Mouse (Mus musculus) hindbrain, embryonic 12.5 days (tissue): ENCODE measurements around the gene Rbm7. TPM values are rescaled to one million over a fixed set of nuclear protein-coding genes. Genes with fewer than 3 reads are reported as not detected.

Experiments
- ATAC-seq: fragments of 200-750 bp; cut with Nextera tagmentation; 2 replicates; pipeline ENCODE4 v1.8.0; 2017; ENCODE audit warnings: moderate TSS enrichment; ENCODE audit not compliant: low FRiP score
- H3K27ac ChIP-seq: fragments of 300-500 bp; sonication (generic); 2 replicates; pipeline ENCODE4 v1.5.1; 2016; ENCODE audit warnings: mild to moderate bottlenecking
- H3K27me3 ChIP-seq: fragments of 300-500 bp; sonication (generic); 2 replicates; pipeline ENCODE4 v1.6.1; 2016; ENCODE audit warnings: mild to moderate bottlenecking
- H3K36me3 ChIP-seq: fragments of 300-500 bp; sonication (generic); 2 replicates; pipeline ENCODE4 v1.6.1; 2016; ENCODE audit warnings: mild to moderate bottlenecking
- H3K4me1 ChIP-seq: fragments of 300-500 bp; sonication (generic); 2 replicates; pipeline ENCODE4 v1.6.1; 2016
- H3K4me2 ChIP-seq: fragments of 300-500 bp; sonication (generic); replicated peaks from 2 replicates; pipeline ENCODE4 v1.6.1; 2016; ENCODE audit warnings: mild to moderate bottlenecking
- H3K4me3 ChIP-seq: fragments of 300-500 bp; sonication (generic); 2 replicates; pipeline ENCODE4 v1.5.1; 2016; ENCODE audit warnings: mild to moderate bottlenecking
- H3K9ac ChIP-seq: fragments of 300-500 bp; sonication (generic); 2 replicates; pipeline ENCODE4 v1.6.1; 2016; ENCODE audit warnings: mild to moderate bottlenecking, moderate library complexity
- H3K9me3 ChIP-seq: fragments of 300-500 bp; sonication (generic); replicated peaks from 2 replicates; pipeline ENCODE4 v1.6.1; 2016; ENCODE audit warnings: mild to moderate bottlenecking
- WGBS: fragments of 180-500 bp; shearing (Covaris S2); methylation state at CpG from one replicate; pipeline ENCODE4 v1.1.7; 2016; 5-methylcytosine and 5-hydroxymethylcytosine counted together
- polyA plus RNA-seq: library from polyadenylated mRNA; unstranded; fragments of >200 nt; fragmentation: Nextera tagmentation; extraction: Ambion mirVana; gene quantifications from 2 replicates; pipeline ENCODE4 v1.2.1, GENCODE M21; 2016

The Rbm7 gene
- polyA plus RNA-seq, 1 experiment from 2014 or later: 100 TPM

GRCm38 (mm10) chr9:48516615-48517371 is 21.7 kb upstream of the Rbm7 start:
- no peak overlapping the region for H3K9ac ChIP-seq
- H3K9me3 ChIP-seq: no peaks in the 10 kb centered on the region
- H3K4me3 ChIP-seq: no peak overlapping the region
- H3K4me2 ChIP-seq: 0 out of 2 replicates have a peak overlapping the region, but pooled peaks have one; percentile 25
- ATAC-seq: no peak
- H3K27me3 ChIP-seq: no peaks in the 10 kb centered on the region
- H3K4me1 ChIP-seq: no peaks in the 10 kb centered on the region
- H3K27ac ChIP-seq: peak overlapping the region; percentile 66
- WGBS: 84% methylated on average over 11 of the region's 11 CpGs
- no peaks in the 10 kb centered on the region for H3K36me3 ChIP-seq

- H3K9me3 ChIP-seq: no peaks in the 10 kb centered on the region
- H3K4me1 ChIP-seq: no peaks in the 10 kb centered on the region
- no peak for ATAC-seq
- H3K27ac ChIP-seq: no peak overlapping the region
- H3K36me3 ChIP-seq: no peaks in the 10 kb centered on the region
- no peak overlapping the region for H3K4me2 ChIP-seq
- H3K27me3 ChIP-seq: no peaks in the 10 kb centered on the region
- 76% methylated on average over 1 of the region's 1 CpGs for WGBS
- H3K9ac ChIP-seq: no peak overlapping the region
- no peak overlapping the region for H3K4me3 ChIP-seq
Observed at GRCm38 (mm10) chr9:48515332-48515731, 20.2 kb upstream of the Rbm7 start.

- Histone ChIP-seq H3K27ac (no peak overlapping the region), H3K9ac (no peak overlapping the region), H3K27me3 (no peaks in the 10 kb centered on the region), H3K9me3 (no peaks in the 10 kb centered on the region), H3K4me1 (no peaks in the 10 kb centered on the region), H3K36me3 (no peaks in the 10 kb centered on the region), H3K4me2 (no peak overlapping the region), H3K4me3 (no peak overlapping the region)
- ATAC-seq: no peak
- WGBS: 88% methylated on average over 5 of the region's 5 CpGs
Observed at GRCm38 (mm10) chr9:48510134-48510533, 15.0 kb upstream of the Rbm7 start.

GRCm38 (mm10) chr9:48504741-48505365 is 9.8 kb upstream of the Rbm7 start:
- no peak overlapping the region for H3K4me3 ChIP-seq
- no peak for ATAC-seq
- no peaks in the 10 kb centered on the region for H3K27me3 ChIP-seq
- H3K27ac ChIP-seq: no peak overlapping the region
- H3K9me3 ChIP-seq: no peaks in the 10 kb centered on the region
- 72% methylated on average over 8 of the region's 8 CpGs for WGBS
- no peak overlapping the region for H3K4me2 ChIP-seq
- no peak overlapping the region for H3K9ac ChIP-seq
- no peaks in the 10 kb centered on the region for H3K36me3 ChIP-seq
- no peaks in the 10 kb centered on the region for H3K4me1 ChIP-seq

GRCm38 (mm10) chr9:48503001-48503400 is 7.9 kb upstream of the Rbm7 start:
- H3K27me3 ChIP-seq: 0 out of 2 replicates have a peak, but pooled peaks cover 3% of the 10 kb centered on the region
- no peak overlapping the region for H3K9ac ChIP-seq
- no peak for ATAC-seq
- H3K4me2 ChIP-seq: no peak overlapping the region
- no peaks in the 10 kb centered on the region for H3K9me3 ChIP-seq
- no peak overlapping the region for H3K27ac ChIP-seq
- no peaks in the 10 kb centered on the region for H3K36me3 ChIP-seq
- 80% methylated on average over 2 of the region's 2 CpGs for WGBS
- H3K4me1 ChIP-seq: no peaks in the 10 kb centered on the region
- H3K4me3 ChIP-seq: no peak overlapping the region

GRCm38 (mm10) chr9:48501192-48501591 is 6.1 kb upstream of the Rbm7 start:
- no peak overlapping the region for H3K4me3 ChIP-seq
- WGBS: 84% methylated on average over 7 of the region's 7 CpGs
- no peak overlapping the region for H3K9ac ChIP-seq
- no peaks in the 10 kb centered on the region for H3K36me3 ChIP-seq
- H3K4me1 ChIP-seq: peaks cover 2% of the 10 kb centered on the region
- ATAC-seq: no peak
- no peak overlapping the region for H3K27ac ChIP-seq
- no peak overlapping the region for H3K4me2 ChIP-seq
- H3K27me3 ChIP-seq: 0 out of 2 replicates have a peak, but pooled peaks cover 3% of the 10 kb centered on the region
- no peaks in the 10 kb centered on the region for H3K9me3 ChIP-seq

- Histone ChIP-seq H3K4me1 (peaks cover 14% of the 10 kb centered on the region), H3K9me3 (no peaks in the 10 kb centered on the region), H3K36me3 (peaks cover 19% of the 10 kb centered on the region), H3K4me2 (peak overlapping the region; percentile 82), H3K4me3 (peak overlapping the region; percentile 89), H3K9ac (peak overlapping the region; percentile 93), H3K27ac (peak overlapping the region; percentile 93), H3K27me3 (0 out of 2 replicates have a peak, but pooled peaks cover 3% of the 10 kb centered on the region)
- 4% methylated on average over 34 of the region's 34 CpGs for WGBS
- peak; percentile 83; the same call in 1 of the 2 replicates for ATAC-seq
Observed at GRCm38 (mm10) chr9:48495548-48495932, 441 bp upstream of the Rbm7 start.

- H3K9me3 ChIP-seq: no peaks in the 10 kb centered on the region
- no peaks in the 10 kb centered on the region; the same call in 1 of the 2 replicates for H3K4me1 ChIP-seq
- H3K27ac ChIP-seq: no peak overlapping the region
- 41% methylated on average over 20 of the region's 20 CpGs for WGBS
- peak overlapping the region; percentile 42; the same call in 1 of the 2 replicates for H3K9ac ChIP-seq
- peaks cover 6% of the 10 kb centered on the region for H3K36me3 ChIP-seq
- H3K4me3 ChIP-seq: peak overlapping the region; percentile 89
- ATAC-seq: no peak
- H3K27me3 ChIP-seq: no peaks in the 10 kb centered on the region
- peak overlapping the region; percentile 95 for H3K4me2 ChIP-seq
Observed at GRCm38 (mm10) chr9:48481214-48482134, 13.6 kb downstream of the Rbm7 start.

- peaks cover 6% of the 10 kb centered on the region for H3K36me3 ChIP-seq
- no peaks in the 10 kb centered on the region for H3K27me3 ChIP-seq
- peak within 1 kb of the TSS; percentile 79 for H3K9ac ChIP-seq
- peak within 1 kb of the TSS; percentile 89 for H3K4me3 ChIP-seq
- 2% methylated on average over 49 of the region's 49 CpGs for WGBS
- peak; percentile 98 for ATAC-seq
- no peak within 1 kb of the TSS for H3K27ac ChIP-seq
- no peaks in the 10 kb centered on the region for H3K9me3 ChIP-seq
- no peaks in the 10 kb centered on the region; the same call in 1 of the 2 replicates for H3K4me1 ChIP-seq
- peak within 1 kb of the TSS; percentile 95 for H3K4me2 ChIP-seq
Observed at GRCm38 (mm10) chr9:48480411-48481213, 14.5 kb downstream of the Rbm7 start, which contains the start of gene Rexo2. Rexo2 (minus strand) TSS chr9:48480623.

GRCm38 (mm10) chr9:48479838-48480410 is 15.2 kb downstream of the Rbm7 start:
- H3K27me3 ChIP-seq: no peaks in the 10 kb centered on the region
- WGBS: 7% methylated on average over 25 of the region's 25 CpGs
- peak overlapping the region; percentile 95 for H3K4me2 ChIP-seq
- no peaks in the 10 kb centered on the region; the same call in 1 of the 2 replicates for H3K4me1 ChIP-seq
- peak; percentile 77 for ATAC-seq
- no peak overlapping the region for H3K27ac ChIP-seq
- peaks cover 3% of the 10 kb centered on the region for H3K36me3 ChIP-seq
- no peaks in the 10 kb centered on the region for H3K9me3 ChIP-seq
- H3K4me3 ChIP-seq: peak overlapping the region; percentile 89
- H3K9ac ChIP-seq: peak overlapping the region; percentile 79

- H3K9me3 ChIP-seq: no peaks in the 10 kb centered on the region
- no peak for ATAC-seq
- H3K4me2 ChIP-seq: no peak overlapping the region
- WGBS: 85% methylated on average over 4 of the region's 4 CpGs
- no peaks in the 10 kb centered on the region for H3K27me3 ChIP-seq
- peaks cover 3% of the 10 kb centered on the region; the same call in 1 of the 2 replicates for H3K36me3 ChIP-seq
- H3K4me1 ChIP-seq: no peaks in the 10 kb centered on the region; the same call in 1 of the 2 replicates
- H3K9ac ChIP-seq: no peak overlapping the region
- H3K4me3 ChIP-seq: no peak overlapping the region
- H3K27ac ChIP-seq: no peak overlapping the region
Observed at GRCm38 (mm10) chr9:48478808-48479207, 16.3 kb downstream of the Rbm7 start.
